Mouse (Mus musculus) testis, adult 2 months (tissue): Measurements from ENCODE around the gene Mcemp1.

Experiments
- CTCF ChIP-seq: fragments of 200-500 bp; IDR thresholded peaks from 2 replicates; pipeline ENCODE4 v1.5.1; 2012; ENCODE audit warnings: low read depth, mild to moderate bottlenecking, inconsistent platforms, low read length, moderate library complexity; ENCODE audit not compliant: control insufficient read depth, insufficient read depth, insufficient replicate concordance
- POLR2A ChIP-seq: fragments of 200-500 bp; IDR thresholded peaks from 2 replicates; pipeline ENCODE4 v1.6.1; 2012; ENCODE audit warnings: low read depth, mild to moderate bottlenecking, inconsistent platforms, low read length, moderate library complexity; ENCODE audit not compliant: control insufficient read depth

DNA sequence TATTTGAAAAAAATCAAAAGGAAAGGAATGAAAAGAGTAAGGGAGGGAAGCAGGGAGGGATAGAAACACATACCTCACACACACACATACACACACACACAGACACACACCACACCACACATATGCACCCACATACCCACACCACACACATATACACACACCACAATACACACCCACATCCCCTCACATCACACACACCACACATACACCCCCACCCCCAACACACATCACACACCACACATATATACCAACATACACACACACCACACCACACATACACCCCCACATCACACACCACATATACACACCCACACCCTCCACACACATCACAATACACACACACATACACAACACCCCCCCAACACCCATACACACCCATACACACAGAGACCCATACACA lies 19.0 kb downstream of the Mcemp1 start:
- TF ChIP-seq CTCF (no peak), POLR2A (no peak)
